22 mouse cellular contexts compared by ENCODE assay signal in genomic region chrX:137030916-137031315, GRCm38 (mm10). TPM values are rescaled to one million over a fixed set of nuclear protein-coding genes. Genes with fewer than 3 reads are reported as not detected.
A peak's percentile ranks its signal among the peaks of the same experiment; 100 is the strongest.
DNase-seq lines count a peak whose midpoint lies in the region; ATAC-seq and TF ChIP-seq lines count a peak whose summit lies in the region.
"Had no signal": no experiment of that assay in that cellular context is flagged by ENCODE, and none has a peak within 500 bp of the region (broad histone marks: within the 10 kb centered on the region; RNA-seq: fewer than 3 reads in every experiment).

No protein-coding gene starts in this region.

- H3K36me3 ChIP-seq in kidney, adult 2 months (ENCODE audit: control insufficient read depth, insufficient read depth, low read length): no peaks in the 10 kb centered on the region
- H3K36me3 ChIP-seq in kidney, embryonic 14.5 days (ENCODE audit: control insufficient read depth, insufficient read depth, low read length): 0 out of 2 replicates have a peak, but pooled peaks cover 3% of the 10 kb centered on the region
- H3K36me3 ChIP-seq in intestine, postnatal 0 days (ENCODE audit: control insufficient read depth, insufficient read depth): no peaks in the 10 kb centered on the region
- no peaks in the 10 kb centered on the region for H3K36me3 ChIP-seq in lung, embryonic 16.5 days (ENCODE audit: control insufficient read depth, insufficient read depth, low read length)
- no peaks in the 10 kb centered on the region for H3K36me3 ChIP-seq in stomach, embryonic 14.5 days (ENCODE audit: control insufficient read depth, insufficient read depth, low read length)
- H3K36me3 ChIP-seq in hindbrain, embryonic 14.5 days (replicated peaks; ENCODE audit: control insufficient read depth, insufficient read depth): peaks cover 10% of the 10 kb centered on the region
- peaks cover 12% of the 10 kb centered on the region; the same call in 1 of the 2 replicates for H3K36me3 ChIP-seq in midbrain, embryonic 10.5 days
- H3K36me3 ChIP-seq in forebrain, embryonic 14.5 days (ENCODE audit: control insufficient read depth, insufficient read depth, low read length): no peaks in the 10 kb centered on the region
- H3K36me3 ChIP-seq: heart, embryonic 15.5 days; midbrain, embryonic 13.5 days; neural tube, embryonic 12.5 days had no signal

- no peak overlapping the region for H3K27ac ChIP-seq in kidney, adult 2 months (ENCODE audit: insufficient read depth, low read depth, low read length)
- no peak overlapping the region for H3K27ac ChIP-seq in kidney, embryonic 14.5 days (ENCODE audit: low read depth, low read length)
- no peak overlapping the region for H3K27ac ChIP-seq in intestine, postnatal 0 days (ENCODE audit: low read depth, low read length)
- H3K27ac ChIP-seq in lung, embryonic 16.5 days (ENCODE audit: low read length): no peak overlapping the region
- no peak overlapping the region for H3K27ac ChIP-seq in stomach, embryonic 14.5 days (ENCODE audit: low read length)
- H3K27ac ChIP-seq in hindbrain, embryonic 14.5 days: no peak overlapping the region
- H3K27ac ChIP-seq in midbrain, embryonic 10.5 days (replicated peaks): no peak overlapping the region
- no peak overlapping the region for H3K27ac ChIP-seq in forebrain, embryonic 14.5 days (ENCODE audit: low read depth, low read length)
- H3K27ac ChIP-seq: heart, embryonic 15.5 days; hindbrain, embryonic 13.5 days; midbrain, embryonic 13.5 days; neural tube, embryonic 12.5 days had no signal

- no peak overlapping the region for H3K4me3 ChIP-seq in kidney, adult 2 months (ENCODE audit: insufficient read depth, low read depth, low read length)
- no peak overlapping the region for H3K4me3 ChIP-seq in kidney, embryonic 14.5 days (ENCODE audit: low read length)
- no peak overlapping the region for H3K4me3 ChIP-seq in intestine, postnatal 0 days (ENCODE audit: low read depth, low read length)
- no peak overlapping the region for H3K4me3 ChIP-seq in lung, embryonic 16.5 days (ENCODE audit: low read length)
- no peak overlapping the region for H3K4me3 ChIP-seq in stomach, embryonic 14.5 days (ENCODE audit: low read depth, low read length)
- no peak overlapping the region for H3K4me3 ChIP-seq in hindbrain, embryonic 14.5 days (replicated peaks; ENCODE audit: low read length)
- no peak overlapping the region for H3K4me3 ChIP-seq in midbrain, embryonic 10.5 days
- no peak overlapping the region for H3K4me3 ChIP-seq in forebrain, embryonic 14.5 days (ENCODE audit: low read depth, low read length)
- H3K4me3 ChIP-seq: heart, embryonic 15.5 days; hindbrain, embryonic 13.5 days; midbrain, embryonic 13.5 days; neural tube, embryonic 12.5 days had no signal

- H3K27me3 ChIP-seq in kidney, adult 2 months (replicated peaks; ENCODE audit: control insufficient read depth, insufficient read depth, low read length): no peaks in the 10 kb centered on the region
- H3K27me3 ChIP-seq in kidney, embryonic 14.5 days (ENCODE audit: control insufficient read depth, insufficient read depth, low read length): no peaks in the 10 kb centered on the region
- no peaks in the 10 kb centered on the region for H3K27me3 ChIP-seq in intestine, postnatal 0 days (replicated peaks; ENCODE audit: control insufficient read depth, insufficient read depth, low read length)
- no peaks in the 10 kb centered on the region for H3K27me3 ChIP-seq in lung, embryonic 16.5 days (ENCODE audit: control insufficient read depth, insufficient read depth, low read depth, low read length)
- no peaks in the 10 kb centered on the region for H3K27me3 ChIP-seq in stomach, embryonic 14.5 days (ENCODE audit: control insufficient read depth, insufficient read depth, low read length)
- H3K27me3 ChIP-seq in hindbrain, embryonic 14.5 days (ENCODE audit: control insufficient read depth, insufficient read depth, low read length): no peaks in the 10 kb centered on the region
- H3K27me3 ChIP-seq in midbrain, embryonic 10.5 days (ENCODE audit: low read depth, poor library complexity, severe bottlenecking): peaks cover 12% of the 10 kb centered on the region; the same call in 1 of the 2 replicates
- no peaks in the 10 kb centered on the region for H3K27me3 ChIP-seq in forebrain, embryonic 14.5 days (replicated peaks; ENCODE audit: control insufficient read depth, insufficient read depth, low read length)
- H3K27me3 ChIP-seq: heart, embryonic 15.5 days; hindbrain, embryonic 13.5 days; midbrain, embryonic 13.5 days; neural tube, embryonic 12.5 days had no signal

- H3K9ac ChIP-seq in kidney, embryonic 14.5 days (ENCODE audit: low read depth, low read length): no peak overlapping the region
- H3K9ac ChIP-seq in intestine, postnatal 0 days (ENCODE audit: low read depth, low read length): no peak overlapping the region
- H3K9ac ChIP-seq in lung, embryonic 16.5 days (ENCODE audit: low read length): no peak overlapping the region
- no peak overlapping the region for H3K9ac ChIP-seq in stomach, embryonic 14.5 days (replicated peaks; ENCODE audit: low read depth, low read length)
- no peak overlapping the region for H3K9ac ChIP-seq in hindbrain, embryonic 14.5 days
- H3K9ac ChIP-seq in forebrain, embryonic 14.5 days (ENCODE audit: low read length): no peak overlapping the region
- H3K9ac ChIP-seq: heart, embryonic 15.5 days; hindbrain, embryonic 13.5 days; midbrain, embryonic 13.5 days; neural tube, embryonic 12.5 days had no signal

- 58% methylated on average over 8 of the region's 8 CpGs for whole genome bisulfite sequencing in kidney, adult 2 months
- WGBS in kidney, embryonic 14.5 days: 97% methylated on average over 8 of the region's 8 CpGs
- WGBS in intestine, postnatal 0 days: 77% methylated on average over 8 of the region's 8 CpGs
- WGBS in lung, embryonic 16.5 days: 69% methylated on average over 8 of the region's 8 CpGs
- WGBS in stomach, embryonic 14.5 days: 86% methylated on average over 8 of the region's 8 CpGs
- 98% methylated on average over 8 of the region's 8 CpGs for WGBS in hindbrain, embryonic 14.5 days
- 94% methylated on average over 8 of the region's 8 CpGs for WGBS in midbrain, embryonic 10.5 days
- WGBS in forebrain, embryonic 14.5 days: 94% methylated on average over 8 of the region's 8 CpGs

- no peak for TF ChIP-seq POLR2A in kidney, adult 2 months (IDR thresholded peaks at IDR 0.05; ENCODE audit: low read depth, low read length)

- no peak overlapping the region for H3K4me2 ChIP-seq in kidney, embryonic 14.5 days (replicated peaks; ENCODE audit: low read depth, low read length)
- H3K4me2 ChIP-seq in intestine, postnatal 0 days (replicated peaks; ENCODE audit: low read depth): no peak overlapping the region
- no peak overlapping the region for H3K4me2 ChIP-seq in lung, embryonic 16.5 days (ENCODE audit: low read depth, low read length)
- H3K4me2 ChIP-seq in stomach, embryonic 14.5 days (replicated peaks; ENCODE audit: low read depth, low read length): no peak overlapping the region
- H3K4me2 ChIP-seq in hindbrain, embryonic 14.5 days (replicated peaks): no peak overlapping the region
- no peak overlapping the region for H3K4me2 ChIP-seq in forebrain, embryonic 14.5 days (ENCODE audit: low read length)
- H3K4me2 ChIP-seq: heart, embryonic 15.5 days; hindbrain, embryonic 13.5 days; midbrain, embryonic 13.5 days; neural tube, embryonic 12.5 days had no signal

- no peak for TF ChIP-seq CTCF in kidney, adult 2 months (conservative IDR thresholded peaks at IDR 0.05; ENCODE audit: insufficient read depth, insufficient read length, low read depth, low read length)
- TF ChIP-seq CTCF in intestine, postnatal 0 days (IDR thresholded peaks at IDR 0.05; ENCODE audit: low read depth): no peak

- no peak for ATAC-seq in kidney, embryonic 14.5 days (ENCODE audit: low FRiP score, low TSS enrichment)
- peak; percentile 41; the same call in 1 of the 2 replicates for ATAC-seq in intestine, postnatal 0 days
- ATAC-seq in lung, embryonic 16.5 days (ENCODE audit: low read depth): peak; percentile 92
- 0 out of 2 replicates have a peak, but pooled peaks have one; percentile 63 for ATAC-seq in stomach, embryonic 14.5 days (ENCODE audit: insufficient number of reproducible peaks, insufficient read depth, low FRiP score, low read depth)
- ATAC-seq in hindbrain, embryonic 14.5 days (ENCODE audit: low FRiP score): no peak
- no peak for ATAC-seq in forebrain, embryonic 14.5 days
- ATAC-seq: forebrain, embryonic 16.5 days; inflammation-experienced regulatory T-cells, adult 6 months; midbrain, embryonic 13.5 days; Patski had no signal

- H3K4me1 ChIP-seq in kidney, adult 2 months (ENCODE audit: control insufficient read depth, insufficient read depth, low read length): peaks cover 5% of the 10 kb centered on the region
- no peaks in the 10 kb centered on the region for H3K4me1 ChIP-seq in kidney, embryonic 14.5 days (ENCODE audit: control insufficient read depth, insufficient read depth, low read length)
- no peaks in the 10 kb centered on the region for H3K4me1 ChIP-seq in intestine, postnatal 0 days (replicated peaks; ENCODE audit: control insufficient read depth, insufficient read depth, low read length)
- no peaks in the 10 kb centered on the region for H3K4me1 ChIP-seq in lung, embryonic 16.5 days (replicated peaks; ENCODE audit: control insufficient read depth, insufficient read depth, low read length)
- H3K4me1 ChIP-seq in stomach, embryonic 14.5 days (ENCODE audit: control insufficient read depth, insufficient read depth, low read length): no peaks in the 10 kb centered on the region
- H3K4me1 ChIP-seq in hindbrain, embryonic 14.5 days (replicated peaks; ENCODE audit: control insufficient read depth, insufficient read depth, low read length): no peaks in the 10 kb centered on the region
- no peaks in the 10 kb centered on the region for H3K4me1 ChIP-seq in midbrain, embryonic 10.5 days
- H3K4me1 ChIP-seq in forebrain, embryonic 14.5 days (ENCODE audit: control insufficient read depth, insufficient read depth, low read length): no peaks in the 10 kb centered on the region
- H3K4me1 ChIP-seq: heart, embryonic 15.5 days; hindbrain, embryonic 13.5 days; midbrain, embryonic 13.5 days; neural tube, embryonic 12.5 days had no signal

- H3K9me3 ChIP-seq in kidney, embryonic 14.5 days (ENCODE audit: control insufficient read depth, low read length): no peaks in the 10 kb centered on the region
- H3K9me3 ChIP-seq in intestine, postnatal 0 days (ENCODE audit: control insufficient read depth): no peaks in the 10 kb centered on the region
- no peaks in the 10 kb centered on the region for H3K9me3 ChIP-seq in lung, embryonic 16.5 days (ENCODE audit: control insufficient read depth, low read length)
- no peaks in the 10 kb centered on the region for H3K9me3 ChIP-seq in stomach, embryonic 14.5 days (ENCODE audit: control insufficient read depth, low read depth, low read length)
- H3K9me3 ChIP-seq in hindbrain, embryonic 14.5 days (ENCODE audit: control insufficient read depth, low read length): no peaks in the 10 kb centered on the region
- no peaks in the 10 kb centered on the region for H3K9me3 ChIP-seq in midbrain, embryonic 10.5 days (replicated peaks)
- no peaks in the 10 kb centered on the region for H3K9me3 ChIP-seq in forebrain, embryonic 14.5 days (replicated peaks; ENCODE audit: control insufficient read depth, low read length)
- H3K9me3 ChIP-seq: heart, embryonic 15.5 days; hindbrain, embryonic 13.5 days; midbrain, embryonic 13.5 days; neural tube, embryonic 12.5 days had no signal

- DNase-seq in kidney, adult 2 months: peak; percentile 42
- no peak for DNase-seq in hindbrain, embryonic 14.5 days (ENCODE audit: low spot score)
- DNase-seq in midbrain, embryonic 10.5 days (ENCODE audit: low spot score): no peak
- no peak for DNase-seq in forebrain, embryonic 14.5 days (ENCODE audit: low spot score)
- DNase-seq: adrenal gland, adult 2 months; cerebellum, adult 11 months; cerebellum, adult 9-11 months; heart, postnatal 36 days; right cerebral cortex, postnatal 14 days; thymus, adult 18-20 months; thymus, postnatal 36 days had no signal

RNA-seq across cellular contexts. Expression of gene Slc25a53, which starts 7.2 kb away (rescaled TPM):
- polyA plus RNA-seq in kidney, adult 2 months (2012; rRNA removed): 2.2 and 2.4 TPM in 2 replicates
- 10.7 and 14.0 TPM in 2 replicates for polyA plus RNA-seq in kidney, embryonic 14.5 days (2014; fragmentation: Nextera tagmentation; extraction: Ambion mirVana)
- polyA plus RNA-seq in intestine, postnatal 0 days (2015; fragmentation: Nextera tagmentation; extraction: Ambion mirVana): 2.7 and 3.1 TPM in 2 replicates
- 12.0 and 13.4 TPM in 2 replicates for polyA plus RNA-seq in lung, embryonic 16.5 days (2015; fragmentation: Nextera tagmentation; extraction: Ambion mirVana)
- 10.6 and 14.4 TPM in 2 replicates for polyA plus RNA-seq in stomach, embryonic 14.5 days (2014; fragmentation: Nextera tagmentation; extraction: Ambion mirVana)
- polyA plus RNA-seq in hindbrain, embryonic 14.5 days (2014; fragmentation: Nextera tagmentation; extraction: Ambion mirVana): 12.9 and 15.9 TPM in 2 replicates
- 11.4 and 13.8 TPM in 2 replicates for polyA plus RNA-seq in midbrain, embryonic 10.5 days (2016; fragmentation: Nextera tagmentation; extraction: Ambion mirVana)
- polyA plus RNA-seq in forebrain, embryonic 14.5 days (2014; fragmentation: Nextera tagmentation; extraction: Ambion mirVana): 18.1 and 20.9 TPM in 2 replicates

RNA-seq across cellular contexts. Expression of gene Fam199x, which starts 18.5 kb away (rescaled TPM):
- polyA plus RNA-seq in kidney, adult 2 months (2012; rRNA removed): 0.83 and 0.91 TPM in 2 replicates
- polyA plus RNA-seq in kidney, embryonic 14.5 days (2014; fragmentation: Nextera tagmentation; extraction: Ambion mirVana): 11.1 and 16.8 TPM in 2 replicates
- 2.2 and 2.5 TPM in 2 replicates for polyA plus RNA-seq in intestine, postnatal 0 days (2015; fragmentation: Nextera tagmentation; extraction: Ambion mirVana)
- 10.7 and 11.0 TPM in 2 replicates for polyA plus RNA-seq in lung, embryonic 16.5 days (2015; fragmentation: Nextera tagmentation; extraction: Ambion mirVana)
- 9.9 and 10.6 TPM in 2 replicates for polyA plus RNA-seq in stomach, embryonic 14.5 days (2014; fragmentation: Nextera tagmentation; extraction: Ambion mirVana)
- polyA plus RNA-seq in hindbrain, embryonic 14.5 days (2014; fragmentation: Nextera tagmentation; extraction: Ambion mirVana): 10.9 and 11.5 TPM in 2 replicates
- 12.3 and 13.2 TPM in 2 replicates for polyA plus RNA-seq in midbrain, embryonic 10.5 days (2016; fragmentation: Nextera tagmentation; extraction: Ambion mirVana)
- polyA plus RNA-seq in forebrain, embryonic 14.5 days (2014; fragmentation: Nextera tagmentation; extraction: Ambion mirVana): 6.0 and 7.4 TPM in 2 replicates

RNA-seq across cellular contexts. Expression of gene Zcchc18, which starts 38.0 kb away (rescaled TPM):
- polyA plus RNA-seq in kidney, adult 2 months (2012; rRNA removed): 0.30 and 0.92 TPM in 2 replicates
- 21.7 and 31.1 TPM in 2 replicates for polyA plus RNA-seq in kidney, embryonic 14.5 days (2014; fragmentation: Nextera tagmentation; extraction: Ambion mirVana)
- 7.7 and 8.4 TPM in 2 replicates for polyA plus RNA-seq in intestine, postnatal 0 days (2015; fragmentation: Nextera tagmentation; extraction: Ambion mirVana)
- 7.0 and 8.3 TPM in 2 replicates for polyA plus RNA-seq in lung, embryonic 16.5 days (2015; fragmentation: Nextera tagmentation; extraction: Ambion mirVana)
- polyA plus RNA-seq in stomach, embryonic 14.5 days (2014; fragmentation: Nextera tagmentation; extraction: Ambion mirVana): 19.2 and 21.4 TPM in 2 replicates
- 372 and 450 TPM in 2 replicates for polyA plus RNA-seq in hindbrain, embryonic 14.5 days (2014; fragmentation: Nextera tagmentation; extraction: Ambion mirVana)
- 50.8 and 71.3 TPM in 2 replicates for polyA plus RNA-seq in midbrain, embryonic 10.5 days (2016; fragmentation: Nextera tagmentation; extraction: Ambion mirVana)
- 281 and 313 TPM in 2 replicates for polyA plus RNA-seq in forebrain, embryonic 14.5 days (2014; fragmentation: Nextera tagmentation; extraction: Ambion mirVana)

RNA-seq across cellular contexts. Expression of gene Tmsb15b1, which starts 54.2 kb away (rescaled TPM):
- 0.83 and 1.0 TPM in 2 replicates for polyA plus RNA-seq in kidney, adult 2 months (2012; rRNA removed)
- 24.1 and 40.1 TPM in 2 replicates for polyA plus RNA-seq in kidney, embryonic 14.5 days (2014; fragmentation: Nextera tagmentation; extraction: Ambion mirVana)
- polyA plus RNA-seq in intestine, postnatal 0 days (2015; fragmentation: Nextera tagmentation; extraction: Ambion mirVana): 31.0 and 34.1 TPM in 2 replicates
- 18.6 and 19.8 TPM in 2 replicates for polyA plus RNA-seq in lung, embryonic 16.5 days (2015; fragmentation: Nextera tagmentation; extraction: Ambion mirVana)
- 32.3 and 35.1 TPM in 2 replicates for polyA plus RNA-seq in stomach, embryonic 14.5 days (2014; fragmentation: Nextera tagmentation; extraction: Ambion mirVana)
- polyA plus RNA-seq in hindbrain, embryonic 14.5 days (2014; fragmentation: Nextera tagmentation; extraction: Ambion mirVana): 26.4 and 33.1 TPM in 2 replicates
- polyA plus RNA-seq in midbrain, embryonic 10.5 days (2016; fragmentation: Nextera tagmentation; extraction: Ambion mirVana): 17.0 and 18.7 TPM in 2 replicates
- polyA plus RNA-seq in forebrain, embryonic 14.5 days (2014; fragmentation: Nextera tagmentation; extraction: Ambion mirVana): 51.4 and 61.0 TPM in 2 replicates
- polyA plus RNA-seq: adrenal gland, adult 2 months; Patski had no signal

RNA-seq across cellular contexts. Expression of gene Tmsb15l, which starts 54.2 kb away (rescaled TPM):
- 1.2 and 2.0 TPM in 2 replicates for polyA plus RNA-seq in kidney, adult 2 months (2012; rRNA removed)
- polyA plus RNA-seq in kidney, embryonic 14.5 days (2014; fragmentation: Nextera tagmentation; extraction: Ambion mirVana): 4.5 and 4.9 TPM in 2 replicates
- polyA plus RNA-seq in intestine, postnatal 0 days (2015; fragmentation: Nextera tagmentation; extraction: Ambion mirVana): 3.7 and 7.0 TPM in 2 replicates
- 2.9 and 4.8 TPM in 2 replicates for polyA plus RNA-seq in lung, embryonic 16.5 days (2015; fragmentation: Nextera tagmentation; extraction: Ambion mirVana)
- 4.2 and 5.8 TPM in 2 replicates for polyA plus RNA-seq in stomach, embryonic 14.5 days (2014; fragmentation: Nextera tagmentation; extraction: Ambion mirVana)
- polyA plus RNA-seq in hindbrain, embryonic 14.5 days (2014; fragmentation: Nextera tagmentation; extraction: Ambion mirVana): 8.8 and 9.5 TPM in 2 replicates
- 4.6 and 5.4 TPM in 2 replicates for polyA plus RNA-seq in midbrain, embryonic 10.5 days (2016; fragmentation: Nextera tagmentation; extraction: Ambion mirVana)
- polyA plus RNA-seq in forebrain, embryonic 14.5 days (2014; fragmentation: Nextera tagmentation; extraction: Ambion mirVana): 10.8 and 11.9 TPM in 2 replicates

Comparison
In these comparisons a context has a peak if more than half of its experiments do, and no peak if none do; other contexts are left out.
1. ATAC-seq: peak in intestine, postnatal 0 days (single experiment), lung, embryonic 16.5 days (single experiment) and stomach, embryonic 14.5 days (single experiment); none in kidney, embryonic 14.5 days (single experiment), hindbrain, embryonic 14.5 days (single experiment) and forebrain, embryonic 14.5 days (single experiment).